Mouse (Mus musculus) embryo, embryonic 10.5 days (tissue): ENCODE results near the gene Gm43191.
"Not testable (repeated sequence)": the region's sequence is repeated elsewhere in the genome, so short reads cannot be mapped to it uniquely, and the experiment has no call there.

ENCODE experiments used
- DNase-seq: peaks from one replicate; pipeline ENCODE4 v3.0.0-alpha.2; 2015; ENCODE audit warnings: low spot score

Gene Gm43191

DNA sequence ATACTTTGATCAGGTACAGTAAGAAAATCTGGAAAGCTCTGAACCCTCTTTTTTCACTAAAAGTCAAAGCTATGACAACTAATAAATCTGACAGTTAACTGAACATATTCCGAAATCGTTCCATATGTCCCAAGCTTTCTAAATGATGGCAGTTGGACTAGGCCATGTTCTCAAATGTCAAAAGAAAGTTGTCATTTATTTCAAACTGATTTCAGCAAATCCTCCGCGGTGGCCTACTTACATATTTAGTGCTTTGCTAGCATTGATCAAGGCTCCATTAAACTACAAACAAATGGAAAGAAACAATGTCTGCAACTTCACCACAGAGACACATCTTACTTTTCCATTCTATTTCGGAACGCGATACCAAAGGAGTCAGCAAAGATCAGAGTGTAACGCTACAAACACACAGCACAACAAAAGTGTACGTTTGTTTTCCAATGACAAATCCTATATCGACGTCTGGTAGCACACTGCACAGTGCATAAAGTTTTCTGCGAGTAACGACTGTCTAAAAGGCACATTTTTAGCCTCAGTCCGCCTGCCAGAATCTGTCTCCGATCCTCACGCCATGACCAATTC, 19.7 kb downstream of the Gm43191 start:
- peak; percentile 38 for DNase-seq

DNA sequence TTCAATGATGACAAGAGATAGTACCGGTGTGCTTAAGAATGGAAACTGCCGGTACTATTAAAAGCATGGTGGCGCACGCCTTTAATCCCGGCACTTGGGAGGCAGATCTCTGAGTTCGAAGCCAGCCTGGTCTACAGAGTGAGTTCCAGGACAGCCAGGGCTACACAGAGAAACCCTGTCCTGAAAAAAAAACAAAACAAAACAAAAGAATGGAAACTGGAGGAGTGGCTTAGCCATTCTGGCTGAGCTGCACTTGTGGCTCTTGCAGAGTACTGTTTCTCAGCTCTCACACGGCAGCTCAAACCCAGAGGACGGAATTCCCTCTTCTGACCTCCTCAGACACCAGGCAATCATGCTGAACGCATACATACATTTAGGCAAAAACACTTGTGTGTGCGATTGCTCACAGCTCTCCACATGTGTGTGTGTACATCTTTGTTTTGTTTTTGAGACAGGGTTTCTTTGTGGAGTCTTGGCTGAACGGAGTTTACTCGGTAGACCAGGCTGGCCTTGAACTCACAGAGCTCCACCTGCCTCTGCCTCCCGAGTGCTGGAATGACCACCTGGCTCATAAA, 21.1 kb downstream of the Gm43191 start:
- DNase-seq: no peak

DNA sequence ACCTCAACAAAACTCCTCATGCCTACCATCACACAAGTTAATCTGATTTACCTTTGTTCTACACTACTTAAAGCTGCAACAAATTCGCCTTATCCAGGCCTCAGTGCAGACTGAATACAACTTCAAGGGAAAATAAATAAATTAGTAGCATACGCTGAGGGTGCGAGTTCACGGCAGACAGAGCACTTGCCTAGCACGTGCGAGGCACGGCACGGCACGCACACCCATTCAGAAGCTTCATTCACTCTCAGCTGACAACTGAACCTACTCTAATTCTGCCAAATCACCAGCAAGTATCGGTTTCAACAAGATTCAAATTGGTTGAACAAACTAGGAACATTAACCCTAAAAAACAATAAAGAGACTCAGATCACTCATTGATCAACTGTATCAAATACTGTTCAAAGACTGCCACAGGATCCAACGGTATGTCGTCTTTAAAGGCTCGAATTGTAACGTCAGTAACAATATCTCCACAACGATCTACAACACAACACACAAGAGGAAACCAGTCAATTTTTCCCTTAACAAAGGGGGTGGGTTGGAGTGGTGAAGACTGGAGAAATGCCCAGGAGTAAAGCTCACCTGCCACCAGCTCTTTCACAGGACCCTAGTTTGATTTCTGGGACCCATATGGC, 22.0 kb downstream of the Gm43191 start:
- no peak for DNase-seq

DNA sequence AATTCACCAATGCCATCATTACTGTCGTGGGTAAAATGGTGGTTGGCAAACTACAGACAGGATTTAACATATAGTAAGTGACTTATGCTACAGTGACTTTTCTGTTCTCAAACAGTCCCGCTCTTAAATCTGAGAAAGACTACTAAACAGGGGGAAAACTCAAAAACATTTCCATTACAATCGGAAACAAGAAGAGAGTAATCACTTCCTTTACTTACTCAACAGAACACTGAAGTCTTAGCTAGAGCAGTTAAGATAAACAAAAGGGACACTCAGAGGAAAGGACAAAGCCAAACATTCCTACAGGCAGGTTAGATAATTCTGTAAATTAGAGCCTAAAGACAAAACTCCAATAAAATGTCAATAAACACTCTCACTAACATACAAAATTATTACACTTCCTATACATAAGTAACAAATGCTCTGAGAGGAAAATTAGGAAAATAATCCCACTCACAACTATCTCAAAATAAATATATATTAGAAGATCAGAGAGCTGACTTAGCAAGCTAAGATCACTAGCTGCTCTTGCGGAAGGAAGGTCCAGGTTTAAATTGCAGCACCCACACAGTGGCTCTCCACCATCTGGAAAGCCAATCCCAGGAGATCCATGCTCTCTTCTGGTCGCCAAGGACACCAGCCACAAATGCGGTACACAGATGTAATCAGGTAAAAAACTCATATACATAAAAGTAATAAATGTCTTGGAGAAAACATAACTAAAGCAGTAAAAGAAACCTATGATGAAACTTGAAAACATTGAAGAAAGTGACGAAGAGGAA, 24.7 kb downstream of the Gm43191 start:
- no peak for DNase-seq

DNA sequence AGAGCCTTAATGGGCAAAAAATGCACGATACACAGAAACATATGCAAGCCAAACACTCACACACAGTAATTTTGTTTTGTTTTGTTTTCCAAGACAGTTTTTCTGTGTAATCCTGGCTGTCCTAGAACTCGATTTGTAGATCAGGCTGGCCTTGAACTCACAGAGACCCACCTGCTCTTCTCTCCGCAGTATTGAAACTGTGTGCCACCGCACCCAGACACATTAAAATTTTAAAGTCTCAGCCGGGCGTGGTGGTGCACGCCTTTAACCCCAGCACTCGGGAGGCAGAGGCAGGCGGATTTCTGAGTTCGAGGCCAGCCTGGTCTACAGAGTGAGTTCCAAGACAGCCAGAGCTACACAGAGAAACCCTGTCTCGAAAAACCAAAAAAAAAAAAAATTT, 27.0 kb downstream of the Gm43191 start:
- not testable (repeated sequence) for DNase-seq

DNA sequence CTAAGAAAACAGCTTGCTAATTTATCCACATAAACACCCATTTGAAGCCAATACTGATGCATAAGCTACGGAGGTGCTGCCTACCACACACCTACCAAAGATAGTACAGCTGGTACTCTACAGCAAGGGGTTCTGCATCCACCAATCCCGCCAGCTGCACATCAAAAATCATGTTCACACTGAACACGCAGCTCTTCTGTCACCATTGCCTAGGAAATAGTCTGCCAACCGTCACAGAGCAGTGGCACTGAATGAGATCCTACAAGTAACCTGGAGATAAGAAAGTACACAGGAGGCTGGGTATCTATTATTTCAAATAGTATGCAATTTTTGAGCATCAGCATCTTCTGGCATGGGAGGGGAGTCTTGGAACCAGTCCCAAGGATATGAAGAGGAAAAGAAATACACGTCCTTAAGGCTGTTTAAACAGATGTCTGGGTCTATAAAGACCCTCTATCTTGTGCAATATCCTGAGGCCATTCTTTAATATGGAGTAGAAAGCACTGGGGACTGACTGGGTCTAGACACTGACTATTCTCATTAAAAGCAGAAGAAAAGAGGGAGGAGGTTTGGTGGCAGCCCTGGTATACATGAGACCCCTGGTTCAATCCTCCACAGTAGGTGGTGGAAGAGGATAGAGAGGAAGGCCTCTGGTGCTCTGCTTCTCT, 27.6 kb downstream of the Gm43191 start:
- no peak for DNase-seq

DNA sequence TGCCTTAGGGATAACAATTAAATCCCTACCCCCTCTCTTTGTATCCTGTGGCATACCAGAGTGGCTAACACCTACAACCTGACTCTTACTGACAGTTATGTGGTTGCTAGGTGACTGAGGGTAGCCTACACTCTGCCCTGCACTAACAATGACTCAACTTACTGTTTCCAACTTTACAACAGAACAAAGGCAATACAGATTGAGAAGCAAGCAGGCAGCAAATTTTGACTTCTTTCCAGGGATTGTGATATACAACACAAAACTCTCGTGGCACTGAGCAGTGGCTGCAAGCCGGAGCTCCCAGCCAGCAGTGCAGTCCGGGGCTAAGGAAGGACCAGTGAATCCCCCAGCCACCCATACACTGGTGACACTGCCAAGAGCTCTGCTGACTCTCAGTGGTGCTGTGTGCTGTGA, 29.0 kb downstream of the Gm43191 start:
- no peak for DNase-seq

DNA sequence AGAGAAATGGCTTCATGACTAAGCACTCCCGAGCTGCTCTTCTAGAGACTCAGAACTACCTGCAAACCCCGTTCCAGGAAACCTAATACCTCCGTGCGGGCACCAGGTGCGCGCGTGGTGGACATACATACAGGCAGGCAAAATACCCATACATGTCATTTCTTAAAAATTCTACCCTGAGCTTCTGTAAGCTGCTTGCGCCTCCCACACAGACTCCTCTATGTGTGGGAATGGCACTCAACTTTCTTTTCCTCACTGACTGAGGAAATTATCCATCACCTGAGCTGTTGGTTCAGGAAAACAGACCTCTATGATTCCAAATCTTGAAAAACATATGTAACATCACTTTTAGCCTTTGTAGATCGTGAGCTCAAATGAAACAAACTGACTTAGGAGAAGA, 30.4 kb downstream of the Gm43191 start:
- DNase-seq: no peak

DNA sequence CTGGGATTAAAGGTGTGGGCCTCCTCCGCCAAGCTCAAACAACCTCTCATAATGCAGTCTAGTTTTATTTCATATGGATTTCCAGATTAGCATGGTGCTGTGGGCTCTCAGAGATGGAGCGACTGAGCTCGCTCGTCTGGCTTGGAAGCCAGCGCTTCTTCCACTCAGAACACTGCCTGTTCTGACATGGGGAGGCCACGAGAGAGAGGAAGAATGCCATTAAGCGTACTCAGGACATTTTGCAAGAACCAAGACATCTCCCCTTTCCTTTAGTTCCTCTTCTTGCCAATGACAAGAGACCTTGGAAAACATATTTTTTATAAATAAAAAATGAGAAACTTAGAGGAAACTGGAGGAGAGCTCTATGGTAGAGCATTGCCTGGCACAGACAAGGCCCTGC, 32.3 kb downstream of the Gm43191 start:
- DNase-seq: no peak

DNA sequence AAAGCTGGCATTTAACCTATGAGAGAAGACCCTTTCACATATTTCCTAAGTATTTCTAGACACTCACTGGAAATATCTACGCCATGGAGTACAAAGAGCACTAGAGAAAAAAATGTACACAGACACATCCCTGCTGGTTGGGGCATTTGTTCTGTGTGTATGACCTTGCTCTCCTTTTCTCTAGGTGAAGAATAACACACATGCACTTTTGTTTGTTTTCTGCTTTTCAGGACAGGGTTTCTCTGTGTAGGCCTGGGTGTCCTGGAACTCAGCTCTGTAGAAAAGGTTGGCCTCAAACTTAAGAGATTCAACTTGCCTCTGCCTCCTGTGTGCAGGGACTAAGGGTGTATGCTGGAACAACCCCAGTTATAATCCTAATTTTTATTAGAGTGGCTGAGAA, 34.7 kb downstream of the Gm43191 start:
- DNase-seq: no peak

DNA sequence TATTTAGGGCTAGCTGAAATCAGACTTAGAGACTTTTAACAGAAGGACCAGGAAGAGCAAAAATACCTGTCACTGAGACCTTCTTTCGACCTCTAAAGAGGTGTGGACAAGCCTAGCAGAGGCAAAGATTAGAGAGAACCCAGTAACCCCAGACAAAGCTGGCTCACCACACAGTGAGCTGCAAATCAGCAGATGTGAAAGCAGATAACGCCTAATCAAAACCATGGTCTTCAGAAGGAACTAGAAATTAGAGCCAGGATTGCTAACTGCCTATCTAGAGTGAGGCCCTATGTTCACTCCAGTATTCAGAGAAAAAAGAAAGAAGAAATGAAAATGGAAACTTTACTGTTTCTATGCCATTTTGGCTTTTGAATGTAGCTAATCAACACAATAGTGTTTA, 38.7 kb downstream of the Gm43191 start:
- DNase-seq: no peak

DNA sequence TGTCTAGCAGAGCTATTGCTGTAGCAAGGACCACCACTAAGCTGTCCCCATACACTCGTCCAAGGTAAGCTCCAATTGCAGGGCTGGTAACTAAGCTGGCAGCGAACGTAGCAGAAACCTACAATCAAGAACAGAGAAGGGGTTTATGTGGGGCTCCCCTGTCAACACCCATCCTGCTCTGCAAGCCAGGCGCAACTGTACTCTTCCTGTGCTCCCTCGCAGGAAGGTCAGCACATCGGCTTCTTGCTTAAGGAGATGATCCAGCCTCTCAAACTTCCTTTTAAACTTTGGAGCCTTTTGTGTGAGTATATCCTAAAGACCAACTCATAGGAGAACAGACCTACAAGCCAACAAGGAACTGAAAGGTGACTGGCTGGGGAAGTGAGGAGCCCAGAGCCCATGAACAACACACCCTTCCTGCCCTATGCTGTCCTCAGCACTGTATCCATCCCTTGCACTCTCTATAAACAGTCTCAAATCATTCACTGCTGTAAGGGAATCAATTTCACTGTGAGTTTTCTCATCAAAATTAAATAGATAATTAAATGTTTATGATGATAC, 39.2 kb downstream of the Gm43191 start:
- no peak for DNase-seq

DNA sequence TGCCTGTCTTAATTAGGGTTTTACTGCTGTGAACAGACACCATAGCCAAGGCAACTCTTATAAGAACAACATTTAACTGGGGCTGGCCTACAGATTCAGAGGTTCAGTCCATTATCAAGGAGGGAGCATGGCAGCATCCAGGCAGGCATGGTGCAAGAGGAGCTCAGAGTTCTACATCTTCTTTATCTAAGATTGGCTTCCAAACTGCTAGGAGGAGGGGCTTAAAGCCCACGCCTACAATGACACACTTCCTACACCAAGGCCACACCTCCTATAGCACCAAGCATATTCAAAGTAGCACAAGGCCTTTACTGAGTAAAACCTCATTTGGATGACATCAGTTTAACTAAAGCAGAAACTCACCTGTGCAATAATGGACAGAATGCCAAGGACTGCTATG, 41.0 kb downstream of the Gm43191 start:
- DNase-seq: no peak

DNA sequence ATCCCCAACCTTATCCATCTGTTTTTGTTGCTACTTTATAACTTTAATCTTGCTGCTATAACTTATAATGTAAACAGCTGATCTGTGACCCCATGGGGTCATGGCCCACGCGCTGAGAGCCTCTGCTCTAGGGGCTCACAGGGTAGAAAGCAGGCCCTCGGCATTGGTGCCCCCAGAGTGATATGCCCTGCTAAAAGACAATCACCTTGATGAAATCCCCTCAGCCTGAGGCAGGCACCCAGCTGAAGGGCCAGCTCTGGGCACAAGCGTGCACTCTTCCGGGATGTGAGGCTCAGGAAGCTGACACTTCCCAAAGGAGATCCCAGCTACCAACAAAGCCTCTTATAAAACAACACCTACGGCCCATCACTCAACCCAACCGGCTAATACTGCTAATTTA, 42.5 kb downstream of the Gm43191 start:
- no peak for DNase-seq

DNA sequence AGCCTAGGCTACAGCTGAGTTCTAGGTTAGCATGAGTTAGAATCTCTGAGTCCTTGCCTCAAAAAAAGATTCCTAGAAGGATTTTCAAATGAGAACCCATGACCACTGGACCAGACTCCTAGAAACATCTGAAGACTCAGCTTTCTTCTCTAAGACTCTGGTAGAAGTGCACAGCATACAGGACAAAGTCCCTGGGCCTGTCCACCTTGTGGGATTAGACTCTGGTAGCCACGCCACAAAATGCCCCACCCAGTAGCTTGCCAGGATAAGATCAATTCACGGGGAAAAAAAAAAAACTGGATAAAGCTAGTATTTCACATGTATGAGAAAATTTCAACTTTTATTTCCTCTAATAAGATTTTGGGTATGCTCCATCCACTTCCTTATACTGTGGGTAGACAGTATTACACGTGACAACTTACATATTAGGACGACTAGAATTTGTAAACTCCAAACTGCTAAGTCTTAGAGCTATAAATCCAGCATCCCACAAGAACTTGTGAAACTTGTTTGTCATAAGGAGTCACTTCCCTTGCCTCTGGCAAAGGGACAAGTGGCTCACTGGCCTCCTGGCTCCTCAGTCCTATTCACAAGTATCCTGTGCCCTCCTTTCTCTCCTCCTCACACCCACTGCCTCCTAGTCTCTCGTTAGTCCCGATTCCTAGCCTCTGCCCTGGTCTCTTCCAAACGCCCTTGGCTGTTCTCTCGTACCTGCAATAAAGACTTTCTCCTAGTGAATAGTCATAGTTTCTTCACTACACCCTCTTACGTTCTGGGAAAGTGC, 43.2 kb downstream of the Gm43191 start:
- no peak for DNase-seq

DNA sequence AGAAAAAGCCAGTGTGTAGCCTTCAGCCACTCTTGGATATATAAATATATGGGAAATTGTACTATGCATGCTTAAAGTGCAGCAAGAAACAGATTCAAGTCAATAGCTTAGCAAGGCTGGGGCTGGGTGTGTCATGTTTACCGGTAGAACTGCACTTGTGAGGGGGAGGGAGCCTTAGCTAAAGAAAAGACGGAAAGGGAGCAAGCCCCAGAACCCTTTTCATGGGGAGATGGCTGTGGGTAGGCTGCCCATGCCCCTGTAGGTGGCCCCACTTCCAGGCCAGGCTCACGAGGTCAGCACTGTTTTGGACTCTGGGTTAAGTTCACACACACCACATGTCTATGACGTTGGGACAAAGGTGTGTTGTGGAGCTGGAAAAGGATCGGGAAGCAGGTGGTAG, 45.3 kb downstream of the Gm43191 start:
- DNase-seq: no peak

DNA sequence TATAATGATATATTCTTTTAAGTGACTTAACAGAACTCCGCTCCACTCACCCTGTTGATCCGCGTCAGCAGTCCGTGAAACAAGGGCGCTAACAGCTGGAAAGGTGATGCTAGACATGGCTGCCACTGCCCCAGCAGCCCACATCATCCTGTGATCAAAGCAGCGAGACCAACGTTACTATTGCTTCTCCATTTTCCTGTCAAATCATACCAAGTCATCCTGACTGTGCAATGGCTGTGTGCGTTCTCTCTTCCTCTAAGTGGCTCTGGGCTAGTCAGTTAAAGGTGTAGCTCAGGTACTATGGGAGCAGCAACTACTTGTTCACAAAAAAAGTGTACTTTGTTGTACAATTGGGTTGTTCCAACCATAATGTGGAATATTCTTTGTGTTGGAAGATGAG, 46.2 kb downstream of the Gm43191 start:
- DNase-seq: no peak

DNA sequence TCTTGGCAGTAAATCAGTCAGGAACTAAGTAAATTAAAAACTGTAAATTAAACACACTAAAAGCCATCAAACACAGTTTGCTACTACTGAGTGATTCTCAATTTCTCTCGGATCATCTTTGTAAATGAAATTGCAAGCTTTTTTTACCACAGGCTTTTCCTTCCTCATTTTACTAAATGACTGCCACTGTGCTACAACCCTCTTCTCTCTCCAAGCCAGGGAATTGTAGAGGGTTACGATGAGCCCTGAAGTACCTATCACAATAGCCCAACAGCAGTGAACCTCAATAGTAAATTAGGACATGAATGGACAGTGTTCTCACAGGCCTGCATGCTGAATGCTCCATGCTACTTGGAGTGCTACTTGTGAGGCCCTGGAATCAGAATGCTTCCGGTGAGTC, 47.0 kb downstream of the Gm43191 start:
- no peak for DNase-seq

DNA sequence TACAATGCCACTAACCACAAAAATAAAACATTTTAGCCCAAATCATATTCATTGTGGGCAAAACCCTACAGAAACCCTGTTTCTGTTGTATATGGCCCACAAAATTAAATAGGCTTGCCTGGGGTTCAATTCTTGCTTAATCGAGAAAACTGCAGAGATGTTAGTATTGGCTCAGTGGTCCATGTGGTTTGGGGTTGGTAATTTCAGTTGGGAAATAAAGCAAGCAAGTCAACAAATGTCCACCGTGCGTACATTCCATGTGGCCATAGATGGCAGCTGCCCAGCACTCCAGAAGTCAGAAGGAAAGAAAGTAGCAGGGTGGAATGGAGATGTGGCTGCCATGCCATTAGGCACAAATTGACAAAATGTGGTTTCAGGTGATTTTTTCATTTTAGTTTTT, 48.1 kb downstream of the Gm43191 start:
- DNase-seq: no peak

DNA sequence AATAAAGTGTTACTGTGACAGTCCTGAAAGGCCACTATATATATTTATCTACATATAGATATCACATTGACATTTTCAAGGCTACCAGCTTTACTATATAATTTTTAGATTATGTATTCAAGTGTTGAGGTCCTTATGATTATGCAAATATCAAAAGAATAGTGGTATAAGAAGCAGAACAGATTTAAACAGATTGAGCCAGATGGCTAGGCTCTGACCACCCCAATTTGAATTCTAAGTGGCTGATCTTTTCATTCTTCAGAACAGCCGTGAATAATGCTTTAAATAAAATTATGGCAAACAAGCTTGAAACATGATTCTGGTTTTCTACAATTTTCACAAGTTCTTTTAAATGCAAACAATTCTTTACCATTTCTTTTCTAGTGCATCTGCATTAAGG, 49.6 kb downstream of the Gm43191 start:
- DNase-seq: no peak

DNA sequence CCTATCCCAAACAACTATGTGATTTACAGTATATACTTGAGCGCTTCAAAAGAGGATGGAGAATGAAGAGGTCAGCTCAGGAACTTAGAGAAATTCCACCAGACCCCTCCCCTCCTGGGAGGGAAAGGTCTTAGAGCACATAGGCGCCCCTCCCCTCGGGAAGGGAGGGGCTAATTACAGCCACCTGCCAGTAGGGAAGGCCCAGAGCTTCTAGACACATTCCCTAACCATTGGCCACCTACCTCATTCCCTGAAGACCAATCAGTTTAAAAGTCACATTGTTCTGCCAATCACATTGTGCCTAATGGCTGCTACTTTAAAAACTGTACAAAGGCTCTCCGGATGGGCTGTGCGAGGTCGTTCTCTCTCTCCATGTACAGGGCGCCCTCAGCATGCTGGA, 58.4 kb downstream of the Gm43191 start:
- DNase-seq: no peak
